ENCODE assay signal across 20 mouse cellular contexts in genomic region chr1:174654565-174654964, GRCm38 (mm10).
DNase-seq lines count a peak whose midpoint lies in the region; ATAC-seq and TF ChIP-seq lines count a peak whose summit lies in the region.
"Had no signal": no experiment of that assay in that cellular context is flagged by ENCODE, and none has a peak within 500 bp of the region (broad histone marks: within the 10 kb centered on the region; RNA-seq: fewer than 3 reads in every experiment).

No protein-coding gene starts in this region.

- WGBS in hindbrain, embryonic 10.5 days: 70% methylated on average over 5 of the region's 5 CpGs
- 71% methylated on average over 5 of the region's 5 CpGs for WGBS in hindbrain, embryonic 11.5 days
- 16% methylated on average over 5 of the region's 5 CpGs for WGBS in lung, embryonic 14.5 days
- 59% methylated on average over 5 of the region's 5 CpGs for WGBS in kidney, adult 2 months

- no peak for DNase-seq in hindbrain, embryonic 10.5 days (ENCODE audit: low spot score)
- DNase-seq in hindbrain, embryonic 11.5 days (ENCODE audit: low spot score): no peak
- peak; percentile 41 for DNase-seq in Muller cell, postnatal 12 days (ENCODE audit: inconsistent ontology term)
- DNase-seq in lung, embryonic 14.5 days: peak; percentile 37
- no peak for DNase-seq in urinary bladder, adult 18-20 months (ENCODE audit: low spot score in 2 of 2)
- DNase-seq in natural killer cell, adult 2 months (ENCODE audit: low spot score in 2 of 2): no peak
- no peak for DNase-seq in kidney, adult 2 months
- DNase-seq: adrenal gland, postnatal 25 days; cerebellum, adult 2 months; heart, postnatal 14 days; kidney, postnatal 4 days; liver; liver, postnatal 0 days; spleen, adult 18-20 months; thymus, postnatal 36 days had no signal

- ATAC-seq in hindbrain, embryonic 11.5 days (ENCODE audit: low FRiP score): no peak
- peak; percentile 70 for ATAC-seq in lung, embryonic 14.5 days (ENCODE audit: insufficient read depth)
- ATAC-seq: forebrain, embryonic 14.5 days; inflammation-experienced regulatory T-cells, adult 6 months; liver, postnatal 0 days had no signal

- H3K27me3 ChIP-seq in hindbrain, embryonic 10.5 days (ENCODE audit: insufficient read depth, poor library complexity, severe bottlenecking): no peaks in the 10 kb centered on the region
- H3K27me3 ChIP-seq in hindbrain, embryonic 11.5 days (ENCODE audit: control insufficient read depth, insufficient read depth, low read length): no peaks in the 10 kb centered on the region
- no peaks in the 10 kb centered on the region for H3K27me3 ChIP-seq in lung, embryonic 14.5 days (ENCODE audit: insufficient read depth, low read length)
- H3K27me3 ChIP-seq in myocyte (ENCODE audit: control insufficient read depth, insufficient read depth, insufficient read length): no peaks in the 10 kb centered on the region
- no peaks in the 10 kb centered on the region for H3K27me3 ChIP-seq in kidney, adult 2 months (replicated peaks; ENCODE audit: control insufficient read depth, insufficient read depth, low read length)
- H3K27me3 ChIP-seq: embryonic facial prominence, embryonic 15.5 days had no signal

- H3K4me2 ChIP-seq in hindbrain, embryonic 11.5 days (replicated peaks; ENCODE audit: low read depth, low read length): no peak overlapping the region
- no peak overlapping the region for H3K4me2 ChIP-seq in lung, embryonic 14.5 days
- peak overlapping the region; percentile 62 for H3K4me2 ChIP-seq in myocyte (ENCODE audit: low read depth)
- H3K4me2 ChIP-seq: embryonic facial prominence, embryonic 15.5 days; heart, embryonic 11.5 days had no signal

- no peak overlapping the region for H3K4me3 ChIP-seq in hindbrain, embryonic 10.5 days
- no peak overlapping the region for H3K4me3 ChIP-seq in hindbrain, embryonic 11.5 days (ENCODE audit: low read depth, low read length)
- no peak overlapping the region for H3K4me3 ChIP-seq in lung, embryonic 14.5 days (ENCODE audit: low read depth, low read length)
- no peak overlapping the region for H3K4me3 ChIP-seq in myocyte
- H3K4me3 ChIP-seq in kidney, adult 2 months (ENCODE audit: insufficient read depth, low read depth, low read length): no peak overlapping the region
- H3K4me3 ChIP-seq: embryonic facial prominence, embryonic 15.5 days had no signal

- 0 out of 2 replicates have a peak overlapping the region, but pooled peaks have one; percentile 50 for H3K27ac ChIP-seq in hindbrain, embryonic 10.5 days
- no peak overlapping the region for H3K27ac ChIP-seq in hindbrain, embryonic 11.5 days (ENCODE audit: low read depth, low read length)
- H3K27ac ChIP-seq in lung, embryonic 14.5 days (ENCODE audit: low read depth): peak overlapping the region; percentile 65; the same call in 1 of the 2 replicates
- H3K27ac ChIP-seq in kidney, adult 2 months (ENCODE audit: insufficient read depth, low read depth, low read length): no peak overlapping the region
- H3K27ac ChIP-seq: embryonic facial prominence, embryonic 15.5 days had no signal

- no peak overlapping the region for H3ac ChIP-seq in myocyte (ENCODE audit: control insufficient read depth, insufficient read length)

- no peak for TF ChIP-seq POLR2A in myocyte (IDR thresholded peaks at IDR 0.05; ENCODE audit: insufficient read length, low read depth)
- TF ChIP-seq POLR2A in kidney, adult 2 months (IDR thresholded peaks at IDR 0.05; ENCODE audit: low read depth, low read length): no peak

- 0 out of 2 replicates have a peak, but pooled peaks cover 7% of the 10 kb centered on the region for H3K4me1 ChIP-seq in hindbrain, embryonic 10.5 days (replicated peaks)
- H3K4me1 ChIP-seq in hindbrain, embryonic 11.5 days (replicated peaks; ENCODE audit: control insufficient read depth, insufficient read depth, low read length): no peaks in the 10 kb centered on the region
- H3K4me1 ChIP-seq in lung, embryonic 14.5 days (ENCODE audit: insufficient read depth): no peaks in the 10 kb centered on the region; the same call in 1 of the 2 replicates
- H3K4me1 ChIP-seq in kidney, adult 2 months (ENCODE audit: control insufficient read depth, insufficient read depth, low read length): no peaks in the 10 kb centered on the region
- H3K4me1 ChIP-seq: embryonic facial prominence, embryonic 15.5 days had no signal

- H3K9me3 ChIP-seq in hindbrain, embryonic 10.5 days: no peaks in the 10 kb centered on the region
- H3K9me3 ChIP-seq in hindbrain, embryonic 11.5 days (ENCODE audit: control insufficient read depth, low read length): no peaks in the 10 kb centered on the region
- no peaks in the 10 kb centered on the region for H3K9me3 ChIP-seq in lung, embryonic 14.5 days (ENCODE audit: low read depth, low read length)
- H3K9me3 ChIP-seq: embryonic facial prominence, embryonic 15.5 days had no signal

- TF ChIP-seq CTCF in lung, embryonic 14.5 days (IDR thresholded peaks at IDR 0.05; ENCODE audit: low read depth): no peak
- no peak for TF ChIP-seq CTCF in kidney, adult 2 months (conservative IDR thresholded peaks at IDR 0.05; ENCODE audit: insufficient read depth, insufficient read length, low read depth, low read length)

- no peaks in the 10 kb centered on the region for H3K36me3 ChIP-seq in hindbrain, embryonic 10.5 days
- H3K36me3 ChIP-seq in hindbrain, embryonic 11.5 days (ENCODE audit: control insufficient read depth, insufficient read depth, low read length): no peaks in the 10 kb centered on the region
- no peaks in the 10 kb centered on the region for H3K36me3 ChIP-seq in lung, embryonic 14.5 days (ENCODE audit: insufficient read depth)
- H3K36me3 ChIP-seq in myocyte (ENCODE audit: control insufficient read depth, insufficient read depth): no peaks in the 10 kb centered on the region
- no peaks in the 10 kb centered on the region for H3K36me3 ChIP-seq in kidney, adult 2 months (ENCODE audit: control insufficient read depth, insufficient read depth, low read length)
- H3K36me3 ChIP-seq: embryonic facial prominence, embryonic 15.5 days had no signal

- no peaks in the 10 kb centered on the region for H3K79me2 ChIP-seq in myocyte (ENCODE audit: control insufficient read depth, insufficient read depth)

- H3K9ac ChIP-seq in hindbrain, embryonic 11.5 days (ENCODE audit: low read depth, low read length): no peak overlapping the region
- H3K9ac ChIP-seq in lung, embryonic 14.5 days: no peak overlapping the region
- H3K9ac ChIP-seq: embryonic facial prominence, embryonic 15.5 days; liver, postnatal 0 days had no signal

TF ChIP-seq in myocyte, 11 proteins besides CTCF, POLR2A, EP300 and RAD21:
- TF ChIP-seq MAX (IDR thresholded peaks at IDR 0.05; ENCODE audit: low read depth): no peak
- no peak for TF ChIP-seq MYOD1 (IDR thresholded peaks at IDR 0.05; ENCODE audit: control insufficient read depth in 1 of 3, insufficient read length in 2 of 3, low read depth in 2 of 3)
- no peak for TF ChIP-seq SRF (IDR thresholded peaks at IDR 0.05; ENCODE audit: control insufficient read depth, insufficient read length, low read depth)
- TF ChIP-seq TCF12 (IDR thresholded peaks at IDR 0.05; ENCODE audit: insufficient read depth, poor library complexity, severe bottlenecking): no peak
- no peak for TF ChIP-seq USF1 (IDR thresholded peaks at IDR 0.05; ENCODE audit: low read depth)
- TF ChIP-seq MYOG (IDR thresholded peaks at IDR 0.05; ENCODE audit: control insufficient read depth in 1 of 3, insufficient read depth in 1 of 3, insufficient read length in 2 of 3, low read depth in 2 of 3): no peak
- no peak for TF ChIP-seq CEBPB (IDR thresholded peaks at IDR 0.05; ENCODE audit: insufficient read depth, poor library complexity, severe bottlenecking)
- no peak for TF ChIP-seq TCF3 (IDR thresholded peaks at IDR 0.05; ENCODE audit: insufficient read length, low read depth)
- TF ChIP-seq E2F4 (IDR thresholded peaks at IDR 0.05; ENCODE audit: insufficient read depth): no peak
- no peak for TF ChIP-seq POLR2AphosphoS2 (IDR thresholded peaks at IDR 0.05; ENCODE audit: insufficient read length, low read depth)
- no peak for TF ChIP-seq REST (IDR thresholded peaks at IDR 0.05; ENCODE audit: insufficient read depth, insufficient read length)
TF ChIP-seq in myocyte: peak in this region for 0.

Comparison
In these comparisons a context has a peak if more than half of its experiments do, and no peak if none do; other contexts are left out.
1. H3K27ac ChIP-seq: peak in hindbrain, embryonic 10.5 days (single experiment) and lung, embryonic 14.5 days (single experiment); none in hindbrain, embryonic 11.5 days (single experiment) and kidney, adult 2 months (single experiment).
2. DNase-seq: peak in Muller cell, postnatal 12 days (single experiment) and lung, embryonic 14.5 days (single experiment); none in hindbrain, embryonic 10.5 days (single experiment), hindbrain, embryonic 11.5 days (single experiment), urinary bladder, adult 18-20 months (0 of 2), natural killer cell, adult 2 months (0 of 2) and kidney, adult 2 months (single experiment).